ENCODE assay signal across 28 mouse cellular contexts in genomic region chr3:98185163-98185714, GRCm38 (mm10). TPM values are rescaled to one million over a fixed set of nuclear protein-coding genes. Genes with fewer than 3 reads are reported as not detected.
DNase-seq lines count a peak whose midpoint lies in the region; ATAC-seq and TF ChIP-seq lines count a peak whose summit lies in the region.
"Had no signal": no experiment of that assay in that cellular context is flagged by ENCODE, and none has a peak within 500 bp of the region (broad histone marks: within the 10 kb centered on the region; RNA-seq: fewer than 3 reads in every experiment).

No protein-coding gene starts in this region.

- H3K4me2 ChIP-seq in hindbrain, embryonic 12.5 days (replicated peaks): no peak overlapping the region
- H3K4me2 ChIP-seq in stomach, embryonic 14.5 days (replicated peaks; ENCODE audit: low read depth, low read length): no peak overlapping the region
- no peak overlapping the region for H3K4me2 ChIP-seq in stomach, postnatal 0 days (replicated peaks; ENCODE audit: low read depth)
- H3K4me2 ChIP-seq in forebrain, embryonic 13.5 days: no peak overlapping the region
- H3K4me2 ChIP-seq in midbrain, embryonic 14.5 days (ENCODE audit: low read length): no peak overlapping the region
- H3K4me2 ChIP-seq: embryonic facial prominence, embryonic 12.5 days; heart, embryonic 15.5 days; kidney, embryonic 15.5 days; lung, embryonic 15.5 days had no signal

- H3K9me3 ChIP-seq in hindbrain, embryonic 10.5 days: no peaks in the 10 kb centered on the region
- H3K9me3 ChIP-seq in hindbrain, embryonic 12.5 days (replicated peaks): no peaks in the 10 kb centered on the region; the same call in 1 of the 2 replicates
- H3K9me3 ChIP-seq in stomach, embryonic 14.5 days (ENCODE audit: control insufficient read depth, low read depth, low read length): no peaks in the 10 kb centered on the region; the same call in 1 of the 2 replicates
- no peaks in the 10 kb centered on the region for H3K9me3 ChIP-seq in stomach, postnatal 0 days (ENCODE audit: control insufficient read depth, low read length)
- H3K9me3 ChIP-seq in forebrain, embryonic 13.5 days (replicated peaks): no peaks in the 10 kb centered on the region
- no peaks in the 10 kb centered on the region for H3K9me3 ChIP-seq in midbrain, embryonic 14.5 days (ENCODE audit: control insufficient read depth, low read length)
- H3K9me3 ChIP-seq: embryonic facial prominence, embryonic 12.5 days; heart, embryonic 15.5 days; lung, embryonic 15.5 days had no signal

- H3K36me3 ChIP-seq in hindbrain, embryonic 10.5 days: no peaks in the 10 kb centered on the region
- no peaks in the 10 kb centered on the region for H3K36me3 ChIP-seq in hindbrain, embryonic 12.5 days
- H3K36me3 ChIP-seq in stomach, embryonic 14.5 days (ENCODE audit: control insufficient read depth, insufficient read depth, low read length): no peaks in the 10 kb centered on the region
- H3K36me3 ChIP-seq in stomach, postnatal 0 days (ENCODE audit: control insufficient read depth, insufficient read depth, low read length): no peaks in the 10 kb centered on the region
- H3K36me3 ChIP-seq in forebrain, embryonic 13.5 days (ENCODE audit: poor library complexity, severe bottlenecking): no peaks in the 10 kb centered on the region
- H3K36me3 ChIP-seq in midbrain, embryonic 14.5 days (ENCODE audit: control insufficient read depth, insufficient read depth, low read length): no peaks in the 10 kb centered on the region
- H3K36me3 ChIP-seq: embryonic facial prominence, embryonic 12.5 days; heart, embryonic 15.5 days; kidney, embryonic 15.5 days; lung, embryonic 15.5 days had no signal

- 66% methylated on average over 10 of the region's 10 CpGs for WGBS in hindbrain, embryonic 10.5 days
- WGBS in hindbrain, embryonic 12.5 days: 48% methylated on average over 10 of the region's 10 CpGs
- 44% methylated on average over 10 of the region's 10 CpGs for WGBS in stomach, embryonic 14.5 days
- WGBS in stomach, postnatal 0 days: 23% methylated on average over 8 of the region's 10 CpGs
- WGBS in forebrain, embryonic 13.5 days: 43% methylated on average over 10 of the region's 10 CpGs
- whole genome bisulfite sequencing in midbrain, embryonic 14.5 days: 50% methylated on average over 10 of the region's 10 CpGs

- TF ChIP-seq EP300 in stomach, postnatal 0 days (optimal IDR thresholded peaks at IDR 0.05): no peak

- no peaks in the 10 kb centered on the region for H3K27me3 ChIP-seq in hindbrain, embryonic 10.5 days (ENCODE audit: insufficient read depth, poor library complexity, severe bottlenecking)
- H3K27me3 ChIP-seq in hindbrain, embryonic 12.5 days: no peaks in the 10 kb centered on the region
- H3K27me3 ChIP-seq in stomach, embryonic 14.5 days (ENCODE audit: control insufficient read depth, insufficient read depth, low read length): no peaks in the 10 kb centered on the region
- no peaks in the 10 kb centered on the region for H3K27me3 ChIP-seq in stomach, postnatal 0 days (ENCODE audit: control insufficient read depth, insufficient read depth, low read length)
- no peaks in the 10 kb centered on the region for H3K27me3 ChIP-seq in forebrain, embryonic 13.5 days
- no peaks in the 10 kb centered on the region for H3K27me3 ChIP-seq in midbrain, embryonic 14.5 days (ENCODE audit: control insufficient read depth, insufficient read depth, low read length)
- H3K27me3 ChIP-seq: embryonic facial prominence, embryonic 12.5 days; heart, embryonic 15.5 days; kidney, embryonic 15.5 days; lung, embryonic 15.5 days had no signal

- no peak overlapping the region for H3K9ac ChIP-seq in hindbrain, embryonic 12.5 days
- no peak overlapping the region for H3K9ac ChIP-seq in stomach, embryonic 14.5 days (replicated peaks; ENCODE audit: low read depth, low read length)
- no peak overlapping the region for H3K9ac ChIP-seq in stomach, postnatal 0 days (ENCODE audit: low read length)
- no peak overlapping the region for H3K9ac ChIP-seq in forebrain, embryonic 13.5 days
- H3K9ac ChIP-seq in midbrain, embryonic 14.5 days (replicated peaks; ENCODE audit: low read length): no peak overlapping the region
- H3K9ac ChIP-seq: embryonic facial prominence, embryonic 12.5 days; heart, embryonic 15.5 days; kidney, embryonic 15.5 days; liver, embryonic 14.5 days; lung, embryonic 15.5 days had no signal

- H3K27ac ChIP-seq in hindbrain, embryonic 10.5 days: peak overlapping the region; percentile 56; the same call in 1 of the 2 replicates
- H3K27ac ChIP-seq in hindbrain, embryonic 12.5 days: no peak overlapping the region
- H3K27ac ChIP-seq in stomach, embryonic 14.5 days (ENCODE audit: low read length): no peak overlapping the region
- no peak overlapping the region for H3K27ac ChIP-seq in stomach, postnatal 0 days (replicated peaks)
- H3K27ac ChIP-seq in forebrain, embryonic 13.5 days: no peak overlapping the region
- H3K27ac ChIP-seq in midbrain, embryonic 14.5 days (replicated peaks; ENCODE audit: low read depth, low read length): no peak overlapping the region
- H3K27ac ChIP-seq: embryonic facial prominence, embryonic 12.5 days; heart, adult 2 months; heart, embryonic 15.5 days; kidney, embryonic 15.5 days; liver, embryonic 14.5 days; lung, embryonic 15.5 days had no signal

- DNase-seq in hindbrain, embryonic 10.5 days (ENCODE audit: low spot score): peak; percentile 20
- DNase-seq in stomach, postnatal 0 days (ENCODE audit: low spot score): no peak
- DNase-seq in midbrain, embryonic 14.5 days: peak; percentile 26
- no peak for DNase-seq in heart, adult 8-10 months (ENCODE audit: low spot score)
- DNase-seq in urinary bladder, postnatal 25 days (ENCODE audit: low spot score): no peak
- DNase-seq: adrenal gland, postnatal 36 days; cerebellum, adult 9-11 months; gastrocnemius, postnatal 25 days; heart, adult 2 months; lung, postnatal 4 days; right cerebral cortex, postnatal 4 days had no signal

- no peak for ATAC-seq in hindbrain, embryonic 12.5 days (ENCODE audit: low FRiP score)
- ATAC-seq in stomach, embryonic 14.5 days (ENCODE audit: insufficient number of reproducible peaks, insufficient read depth, low FRiP score, low read depth): peak; percentile 33; the same call in 1 of the 2 replicates
- no peak for ATAC-seq in stomach, postnatal 0 days (ENCODE audit: low FRiP score, low TSS enrichment)
- ATAC-seq in forebrain, embryonic 13.5 days: 0 out of 2 replicates have a peak, but pooled peaks have one; percentile 41
- ATAC-seq in midbrain, embryonic 14.5 days (ENCODE audit: low FRiP score, low TSS enrichment): no peak
- ATAC-seq: intestine, embryonic 16.5 days had no signal

- H3K4me3 ChIP-seq in hindbrain, embryonic 10.5 days: no peak overlapping the region
- no peak overlapping the region for H3K4me3 ChIP-seq in hindbrain, embryonic 12.5 days
- no peak overlapping the region for H3K4me3 ChIP-seq in stomach, embryonic 14.5 days (ENCODE audit: low read depth, low read length)
- H3K4me3 ChIP-seq in stomach, postnatal 0 days (ENCODE audit: low read depth, low read length): no peak overlapping the region
- H3K4me3 ChIP-seq in forebrain, embryonic 13.5 days: no peak overlapping the region
- H3K4me3 ChIP-seq in midbrain, embryonic 14.5 days (replicated peaks; ENCODE audit: low read depth, low read length): no peak overlapping the region
- H3K4me3 ChIP-seq: embryonic facial prominence, embryonic 12.5 days; erythroblast, embryonic 14.5 days; heart, adult 2 months; heart, embryonic 15.5 days; kidney, embryonic 15.5 days; lung, embryonic 15.5 days had no signal

- no peak for TF ChIP-seq CTCF in stomach, postnatal 0 days (IDR thresholded peaks at IDR 0.05; ENCODE audit: low read depth)

- peaks cover 18% of the 10 kb centered on the region for H3K4me1 ChIP-seq in hindbrain, embryonic 10.5 days (replicated peaks)
- peaks cover 6% of the 10 kb centered on the region for H3K4me1 ChIP-seq in hindbrain, embryonic 12.5 days
- no peaks in the 10 kb centered on the region for H3K4me1 ChIP-seq in stomach, embryonic 14.5 days (ENCODE audit: control insufficient read depth, insufficient read depth, low read length)
- no peaks in the 10 kb centered on the region for H3K4me1 ChIP-seq in stomach, postnatal 0 days (replicated peaks; ENCODE audit: control insufficient read depth, insufficient read depth)
- peaks cover 10% of the 10 kb centered on the region; the same call in 1 of the 2 replicates for H3K4me1 ChIP-seq in forebrain, embryonic 13.5 days
- peaks cover 7% of the 10 kb centered on the region; the same call in 1 of the 2 replicates for H3K4me1 ChIP-seq in midbrain, embryonic 14.5 days (ENCODE audit: control insufficient read depth, insufficient read depth, low read length)
- H3K4me1 ChIP-seq: embryonic facial prominence, embryonic 12.5 days; heart, embryonic 15.5 days; lung, embryonic 15.5 days had no signal

RNA-seq across cellular contexts. Expression of gene Adam30, which starts 24.8 kb away (rescaled TPM):
- not detected in 2 replicates for polyA plus RNA-seq in hindbrain, embryonic 10.5 days (2016; fragmentation: Nextera tagmentation; extraction: Ambion mirVana)
- polyA plus RNA-seq in hindbrain, embryonic 12.5 days (2016; fragmentation: Nextera tagmentation; extraction: Ambion mirVana): not detected in 2 replicates
- polyA plus RNA-seq in stomach, embryonic 14.5 days (2014; fragmentation: Nextera tagmentation; extraction: Ambion mirVana): 0.14 TPM in 1 of 2 replicates, not detected in the other
- not detected in 2 replicates for polyA plus RNA-seq in stomach, postnatal 0 days (2015; fragmentation: Nextera tagmentation; extraction: Ambion mirVana)
- not detected in 2 replicates for polyA plus RNA-seq in forebrain, embryonic 13.5 days (2015; fragmentation: Nextera tagmentation; extraction: Ambion mirVana)
- not detected in 2 replicates for polyA plus RNA-seq in midbrain, embryonic 14.5 days (2014; fragmentation: Nextera tagmentation; extraction: Ambion mirVana)
- not detected for total RNA-seq in heart, adult 8-10 months (2022)
- total RNA-seq: adrenal gland, postnatal 36 days; gastrocnemius, postnatal 25 days; heart, adult 2 months; layer of hippocampus, postnatal 25 days; left cerebral cortex, postnatal 14 days had no signal
- polyA plus RNA-seq: cortical plate, adult 2 months; embryonic facial prominence, embryonic 12.5 days; erythroblast, embryonic 14.5 days; heart, embryonic 15.5 days; intestine, embryonic 16.5 days; kidney, embryonic 15.5 days; large intestine, adult 2 months; liver, embryonic 14.5 days; lung, embryonic 15.5 days; urinary bladder, adult 2 months had no signal

RNA-seq across cellular contexts. Expression of gene Reg4, which starts 36.7 kb away (rescaled TPM):
- not detected in 2 replicates for polyA plus RNA-seq in hindbrain, embryonic 10.5 days (2016; fragmentation: Nextera tagmentation; extraction: Ambion mirVana)
- not detected in 2 replicates for polyA plus RNA-seq in hindbrain, embryonic 12.5 days (2016; fragmentation: Nextera tagmentation; extraction: Ambion mirVana)
- not detected in 2 replicates for polyA plus RNA-seq in stomach, embryonic 14.5 days (2014; fragmentation: Nextera tagmentation; extraction: Ambion mirVana)
- polyA plus RNA-seq in stomach, postnatal 0 days (2015; fragmentation: Nextera tagmentation; extraction: Ambion mirVana): not detected in 2 replicates
- not detected in 2 replicates for polyA plus RNA-seq in forebrain, embryonic 13.5 days (2015; fragmentation: Nextera tagmentation; extraction: Ambion mirVana)
- polyA plus RNA-seq in midbrain, embryonic 14.5 days (2014; fragmentation: Nextera tagmentation; extraction: Ambion mirVana): not detected in 2 replicates
- not detected for total RNA-seq in heart, adult 8-10 months (2022)
- total RNA-seq: adrenal gland, postnatal 36 days; gastrocnemius, postnatal 25 days; heart, adult 2 months; hematopoietic stem cell, adult 5-6 weeks; layer of hippocampus, postnatal 25 days; left cerebral cortex, postnatal 14 days had no signal
- polyA plus RNA-seq: cortical plate, adult 2 months; embryonic facial prominence, embryonic 12.5 days; erythroblast, embryonic 14.5 days; heart, adult 2 months; heart, embryonic 15.5 days; limb, embryonic 14.5 days; liver, embryonic 14.5 days; lung, embryonic 15.5 days; urinary bladder, adult 2 months had no signal

Comparison
In these comparisons a context has a peak if more than half of its experiments do, and no peak if none do; other contexts are left out.
1. ATAC-seq: peak in stomach, embryonic 14.5 days (single experiment) and forebrain, embryonic 13.5 days (single experiment); none in hindbrain, embryonic 12.5 days (single experiment), stomach, postnatal 0 days (single experiment) and midbrain, embryonic 14.5 days (single experiment).
2. DNase-seq: peak in hindbrain, embryonic 10.5 days (single experiment) and midbrain, embryonic 14.5 days (single experiment); none in stomach, postnatal 0 days (single experiment), heart, adult 8-10 months (single experiment) and urinary bladder, postnatal 25 days (single experiment).